Mouse (Mus musculus): ENCODE measurements around the gene Ushbp1. TPM values are rescaled to one million over a fixed set of nuclear protein-coding genes. Genes with fewer than 3 reads are reported as not detected.

Gene Ushbp1
- polyA plus RNA-seq (2012; rRNA removed) = 3.0 and 3.2 TPM in 2 replicates

DNA sequence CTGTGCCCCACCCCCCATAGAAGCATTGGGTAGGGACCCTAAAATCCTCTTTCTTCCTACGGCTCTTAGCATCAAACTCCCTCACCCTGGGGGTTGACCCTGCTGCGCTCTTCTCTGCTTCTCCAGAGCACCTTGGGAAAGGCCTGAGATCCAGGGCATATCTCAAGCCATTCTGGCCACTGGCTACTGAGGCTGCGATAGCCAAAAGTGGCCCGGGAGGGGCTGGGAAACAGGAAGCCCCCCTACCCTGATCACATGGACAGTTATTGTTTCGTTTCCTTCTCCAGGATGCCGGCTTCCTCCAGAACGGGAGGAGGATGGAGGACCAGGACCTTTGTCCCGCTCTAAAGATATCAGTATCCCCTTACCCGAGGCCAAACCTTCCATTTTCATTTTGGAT is at the start of gene Ushbp1:
Gene Ushbp1 (minus strand): TSS at position 174 of the 400 bp plus-strand sequence.

DNA sequence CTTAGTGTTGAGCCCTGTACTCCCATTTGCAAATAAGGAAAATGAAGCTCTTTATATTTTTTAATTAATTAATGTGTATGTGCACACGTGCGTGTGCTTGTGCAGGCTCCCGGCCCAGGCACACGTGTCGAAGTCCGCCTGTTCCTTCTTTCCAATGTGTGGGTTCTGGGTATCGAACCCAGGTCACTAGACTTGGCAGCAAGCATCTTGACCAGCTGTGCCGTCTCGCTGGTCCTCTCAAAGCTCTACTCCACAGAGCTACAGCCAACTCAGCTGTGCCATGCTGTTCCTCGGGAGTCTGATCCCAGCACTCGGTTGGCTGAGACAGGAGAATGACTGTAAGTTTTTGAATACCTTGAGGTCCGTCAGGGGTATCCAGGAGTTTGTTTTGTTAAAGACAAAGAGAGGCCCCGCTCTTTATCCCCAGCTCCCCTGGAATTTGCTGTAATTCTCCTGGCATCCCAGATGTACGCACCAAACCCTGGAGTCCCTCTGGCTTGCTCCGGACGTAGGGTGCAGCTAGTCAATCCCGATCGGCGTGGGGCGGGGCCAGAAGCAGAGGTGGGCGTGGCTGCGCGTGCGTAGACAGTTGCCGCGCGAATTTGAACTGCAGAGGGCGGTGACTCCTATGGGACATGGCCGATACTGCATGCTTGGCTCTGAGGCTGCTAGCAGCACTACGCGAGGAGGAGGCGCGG is 9.9 kb upstream of the Ushbp1 start, which contains the start of gene Ankle1:
Gene Ankle1 (plus strand): TSS at position 610 of the 698 bp plus-strand sequence.

DNA sequence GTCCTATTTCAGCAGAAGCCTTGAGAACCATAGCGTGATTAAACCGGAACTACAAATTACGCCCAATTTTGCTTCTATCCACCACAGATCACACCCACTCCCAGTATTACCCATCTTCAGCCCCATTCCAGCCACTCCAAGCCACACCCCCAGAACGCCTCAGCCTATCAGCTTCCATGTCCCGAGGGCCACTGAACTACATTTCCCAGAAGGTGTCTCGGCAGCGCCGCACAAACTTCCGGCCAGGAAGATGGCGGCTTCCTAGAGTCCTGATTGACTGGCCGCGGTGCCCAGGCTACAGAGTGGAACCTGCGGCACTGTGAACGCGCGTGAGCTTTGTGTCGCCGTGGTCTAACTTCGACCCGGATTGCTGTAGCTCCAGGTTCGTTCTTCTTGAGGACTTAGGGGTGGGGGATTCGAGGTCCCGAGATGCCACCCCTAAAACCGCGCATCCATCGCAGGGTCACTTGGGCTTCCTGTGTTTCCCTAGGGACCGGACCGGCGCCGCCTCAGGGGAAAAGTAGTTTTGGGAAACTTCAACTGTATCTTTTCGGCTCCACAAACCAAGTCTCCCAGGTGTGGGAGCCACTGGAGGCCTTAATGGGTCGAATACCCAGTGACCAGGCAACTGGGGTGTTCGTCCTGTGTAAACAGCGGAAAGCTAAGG is 1.2 kb upstream of the Ushbp1 start, which contains the start of gene Babam1:
Gene Babam1 (plus strand): TSS at position 223 of the 667 bp plus-strand sequence.

DNA sequence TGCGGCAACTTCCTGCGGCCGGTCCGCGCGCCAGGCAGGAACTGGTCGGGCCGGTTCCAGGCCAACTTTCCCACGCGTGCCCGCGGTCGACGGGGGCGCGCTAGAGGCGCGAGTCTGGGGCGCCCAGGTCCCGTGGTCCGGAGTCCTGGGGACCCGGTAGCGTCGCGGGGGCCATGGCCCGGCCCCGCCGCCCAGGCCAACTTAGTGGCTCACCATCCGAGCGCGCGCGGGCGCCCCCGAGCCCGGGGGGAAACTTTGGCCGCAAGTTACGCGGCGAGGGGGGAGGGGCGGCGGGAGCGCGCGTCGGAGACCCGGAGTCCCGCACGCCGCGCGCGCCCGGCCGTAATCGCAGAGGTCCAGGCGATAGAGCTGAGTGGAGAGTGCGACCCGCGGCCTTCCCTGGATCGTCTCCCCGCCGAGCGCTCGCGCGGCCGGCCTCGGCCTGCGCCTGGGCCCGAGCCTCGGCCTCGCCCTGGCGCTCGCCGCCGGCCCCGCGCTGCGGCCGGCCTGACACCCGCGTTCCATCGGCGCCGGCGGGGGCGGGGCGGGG is 14.1 kb downstream of the Ushbp1 start, which contains the start of gene Nr2f6:
Gene Nr2f6 (minus strand): TSS at position 540 of the 550 bp plus-strand sequence.

DNA sequence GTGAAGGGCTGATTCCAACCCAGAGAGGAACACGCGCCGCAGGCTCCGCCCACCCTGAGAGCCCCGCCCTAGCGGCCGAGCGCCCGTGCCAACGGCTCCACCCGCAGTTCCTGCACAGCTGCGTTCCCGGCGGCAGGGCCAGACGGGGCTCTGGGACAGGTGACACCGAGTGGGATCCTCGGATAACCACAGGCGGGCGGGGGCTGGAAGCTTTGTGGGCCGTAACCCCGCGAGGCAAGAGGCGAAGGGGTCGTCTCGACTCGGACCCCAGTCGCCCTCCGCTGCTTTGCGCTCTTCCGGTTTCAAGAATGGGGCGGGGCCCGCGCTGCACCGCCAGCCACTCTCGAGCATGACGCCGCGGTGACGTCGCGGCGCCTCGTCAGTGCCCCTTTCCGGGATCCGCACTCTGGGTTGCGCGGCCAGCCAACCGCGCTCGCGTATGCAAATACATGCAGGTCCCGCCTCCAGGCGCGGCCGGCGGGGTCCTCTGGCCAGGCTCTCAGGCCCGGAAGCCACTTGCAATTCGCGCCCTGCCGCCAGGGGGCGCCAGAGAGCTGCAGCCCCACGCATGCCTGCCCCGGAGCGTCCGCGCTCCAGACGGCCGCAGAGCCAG is 24.3 kb downstream of the Ushbp1 start, which contains the start of gene Ocel1:
Gene Ocel1 (plus strand): TSS at position 63 of the 613 bp plus-strand sequence.

DNA sequence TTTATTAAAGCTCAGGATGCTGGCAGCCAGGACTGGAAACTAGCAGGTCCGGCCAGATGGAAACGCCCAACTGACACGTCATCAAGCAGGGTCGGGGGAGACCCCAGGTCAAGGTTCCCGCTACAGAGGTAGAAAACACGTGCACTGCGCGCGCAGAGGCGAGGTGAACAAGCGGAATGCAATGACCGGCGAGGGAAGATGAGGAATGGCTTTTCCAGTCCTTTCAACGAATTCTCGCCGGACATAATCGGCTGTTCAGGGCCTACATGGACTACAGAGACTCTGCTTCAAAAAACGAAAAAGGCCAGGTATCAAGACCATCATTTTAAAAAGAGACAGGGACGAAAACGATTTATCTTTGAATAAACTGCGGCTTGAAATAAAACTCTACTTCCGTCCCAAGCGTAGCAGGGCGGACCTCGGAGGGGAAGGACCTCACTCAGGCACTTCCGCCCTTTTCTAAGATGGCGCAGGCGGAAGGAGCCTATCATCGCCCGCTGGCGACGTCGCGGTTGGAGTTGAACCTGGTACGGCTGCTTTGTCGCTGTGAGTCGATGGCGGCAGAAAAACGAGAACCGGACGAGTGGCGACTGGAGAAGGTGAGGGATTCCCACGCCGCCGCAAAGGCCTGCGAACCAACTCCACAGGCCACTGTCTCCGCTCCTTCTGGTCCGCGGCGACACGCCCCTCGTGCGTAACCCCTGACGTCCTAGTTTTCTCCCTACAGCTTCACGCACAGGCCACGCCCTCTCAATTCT is 28.7 kb downstream of the Ushbp1 start, which contains the start of gene Use1:
Gene Use1 (plus strand): TSS at position 78 of the 758 bp plus-strand sequence.

Other genes starting within 250 kb of the Ushbp1 start
- 5.3 and 6.7 TPM in 2 replicates for gene Myo9b, start 123.1 kb downstream of the Ushbp1 start, polyA plus RNA-seq (2012; rRNA removed)
- gene Haus8, start 122.9 kb downstream of the Ushbp1 start, polyA plus RNA-seq (2012; rRNA removed) = 24.5 and 24.8 TPM in 2 replicates
- 53.8 and 56.8 TPM in 2 replicates for gene Use1, start 29.0 kb downstream of the Ushbp1 start, polyA plus RNA-seq (2012; rRNA removed)
- 3.0 and 3.1 TPM in 2 replicates for gene Ocel1, start 24.5 kb downstream of the Ushbp1 start, polyA plus RNA-seq (2012; rRNA removed)
- 15.0 and 18.0 TPM in 2 replicates for gene Nr2f6, start 13.8 kb downstream of the Ushbp1 start, polyA plus RNA-seq (2012; rRNA removed)
- gene Babam1, start 1.1 kb upstream of the Ushbp1 start, polyA plus RNA-seq (2012; rRNA removed) = 51.3 and 56.2 TPM in 2 replicates
- gene Ankle1, start 10.2 kb upstream of the Ushbp1 start, polyA plus RNA-seq (2012; rRNA removed) = 45.6 and 52.2 TPM in 2 replicates
- 6.4 and 6.5 TPM in 2 replicates for gene Abhd8, start 67.9 kb upstream of the Ushbp1 start, polyA plus RNA-seq (2012; rRNA removed)
- gene Mrpl34, start 69.2 kb upstream of the Ushbp1 start, polyA plus RNA-seq (2012; rRNA removed) = 39.4 and 44.7 TPM in 2 replicates
- gene Dda1, start 73.4 kb upstream of the Ushbp1 start, polyA plus RNA-seq (2012; rRNA removed) = 21.8 and 25.0 TPM in 2 replicates
- gene Ano8, start 90.2 kb upstream of the Ushbp1 start, polyA plus RNA-seq (2012; rRNA removed) = 1.3 and 1.8 TPM in 2 replicates
- 8.4 and 8.9 TPM in 2 replicates for gene Gtpbp3, start 92.3 kb upstream of the Ushbp1 start, polyA plus RNA-seq (2012; rRNA removed)
- 15.8 TPM in 2 replicates for gene Plvap, start 116.0 kb upstream of the Ushbp1 start, polyA plus RNA-seq (2012; rRNA removed)
- gene Ccdc194, start 129.9 kb upstream of the Ushbp1 start, polyA plus RNA-seq (2012; rRNA removed) = 0.12 and 0.18 TPM in 2 replicates
- 47.6 and 62.9 TPM in 2 replicates for gene Bst2, start 141.7 kb upstream of the Ushbp1 start, polyA plus RNA-seq (2012; rRNA removed)
- 24.0 and 26.3 TPM in 2 replicates for gene Mvb12a, start 147.1 kb upstream of the Ushbp1 start, polyA plus RNA-seq (2012; rRNA removed)
- 0.17 and 0.28 TPM in 2 replicates for gene Tmem221, start 163.1 kb upstream of the Ushbp1 start, polyA plus RNA-seq (2012; rRNA removed)
- not detected in 2 replicates for gene Nxnl1, start 170.8 kb upstream of the Ushbp1 start, polyA plus RNA-seq (2012; rRNA removed)
- gene Slc27a1, start 173.1 kb upstream of the Ushbp1 start, polyA plus RNA-seq (2012; rRNA removed) = 1.6 and 1.9 TPM in 2 replicates
- 40.2 and 45.8 TPM in 2 replicates for gene Pgls, start 196.4 kb upstream of the Ushbp1 start, polyA plus RNA-seq (2012; rRNA removed)
- 0.89 and 1.0 TPM in 2 replicates for gene Fam129c, start 201.8 kb upstream of the Ushbp1 start, polyA plus RNA-seq (2012; rRNA removed)
- gene Colgalt1, start 215.2 kb upstream of the Ushbp1 start, polyA plus RNA-seq (2012; rRNA removed) = 30.1 and 32.1 TPM in 2 replicates

Measured in liver, embryonic 14 days (tissue).